Mouse (Mus musculus) hindbrain, embryonic 10.5 days (tissue): ENCODE data around the gene Fam162a. TPM values are rescaled to one million over a fixed set of nuclear protein-coding genes. Genes with fewer than 3 reads are reported as not detected.
"Not testable (repeated sequence)": the region's sequence is repeated elsewhere in the genome, so short reads cannot be mapped to it uniquely, and the experiment has no call there.

Experiments
- DNase-seq: peaks from one replicate; pipeline ENCODE4 v3.0.0-alpha.2; 2017; ENCODE audit warnings: low spot score
- H3K27ac ChIP-seq: fragments of 300-500 bp; sonication (generic); 2 replicates; pipeline ENCODE4 v1.5.1; 2016; ENCODE audit warnings: mild to moderate bottlenecking, moderate library complexity
- H3K27me3 ChIP-seq: fragments of 300-500 bp; sonication (generic); 2 replicates; pipeline ENCODE4 v1.6.1; 2016; ENCODE audit warnings: mild to moderate bottlenecking; ENCODE audit not compliant: poor library complexity, insufficient read depth, severe bottlenecking
- H3K36me3 ChIP-seq: fragments of 300-500 bp; sonication (generic); 2 replicates; pipeline ENCODE4 v1.6.1; 2016; ENCODE audit warnings: mild to moderate bottlenecking, moderate library complexity
- H3K4me1 ChIP-seq: fragments of 300-500 bp; sonication (generic); replicated peaks from 2 replicates; pipeline ENCODE4 v1.6.1; 2016; ENCODE audit warnings: mild to moderate bottlenecking
- H3K4me3 ChIP-seq: fragments of 300-500 bp; sonication (generic); 2 replicates; pipeline ENCODE4 v1.5.1; 2016; ENCODE audit warnings: mild to moderate bottlenecking, moderate library complexity
- H3K9me3 ChIP-seq: fragments of 300-500 bp; sonication (generic); 2 replicates; pipeline ENCODE4 v1.6.1; 2016; ENCODE audit warnings: mild to moderate bottlenecking, moderate library complexity
- WGBS: fragments of 180-500 bp; shearing (Covaris S2); methylation state at CpG from one replicate; pipeline ENCODE4 v1.1.7; 2016; 5-methylcytosine and 5-hydroxymethylcytosine counted together
- polyA plus RNA-seq: library from polyadenylated mRNA; unstranded; fragments of >200 nt; fragmentation: Nextera tagmentation; extraction: Ambion mirVana; gene quantifications from 2 replicates; pipeline ENCODE4 v1.2.1, GENCODE M21; 2016

Gene Fam162a
- polyA plus RNA-seq, 1 experiment from 2014 or later, result 250 TPM

DNA sequence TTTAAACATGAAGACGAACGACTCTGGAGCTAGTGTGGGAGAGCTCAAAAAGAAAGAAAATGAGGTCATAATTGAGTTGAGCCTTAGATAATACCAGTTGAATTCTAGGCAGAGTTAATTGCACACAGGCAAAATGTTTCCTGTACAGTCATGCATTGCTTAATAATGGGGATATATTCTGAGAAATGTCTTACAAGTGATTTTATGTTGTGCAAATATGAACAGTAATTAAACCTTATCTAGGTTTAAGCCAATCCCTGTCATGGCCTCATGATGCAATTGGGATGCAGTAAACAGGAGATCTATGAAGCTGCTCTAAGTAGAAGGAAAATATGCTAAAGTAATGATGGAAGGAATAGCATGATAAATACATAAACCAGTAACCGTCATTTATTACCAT, 3.4 kb upstream of the Fam162a start:
- no peak for DNase-seq
- H3K4me3 ChIP-seq, result no peak overlapping the region
- peaks cover 6% of the 10 kb centered on the region; the same call in 1 of the 2 replicates for H3K36me3 ChIP-seq
- no peak overlapping the region for H3K27ac ChIP-seq
- H3K9me3 ChIP-seq, result no peaks in the 10 kb centered on the region
- peaks cover 15% of the 10 kb centered on the region for H3K4me1 ChIP-seq
- no peaks in the 10 kb centered on the region for H3K27me3 ChIP-seq
- WGBS, result 92% methylated on average over 3 of the region's 3 CpGs

- Histone ChIP-seq H3K4me3 (peak overlapping the region; percentile 83), H3K27ac (peak overlapping the region; percentile 92), H3K36me3 (peaks cover 12% of the 10 kb centered on the region; the same call in 1 of the 2 replicates), H3K27me3 (no peaks in the 10 kb centered on the region), H3K4me1 (peaks cover 35% of the 10 kb centered on the region), H3K9me3 (no peaks in the 10 kb centered on the region)
- DNase-seq, result no peak
- WGBS, result 31% methylated on average over 8 of the region's 8 CpGs
Observed at GRCm38 (mm10) chr16:36072410-36073011, 1.1 kb upstream of the Fam162a start.

GRCm38 (mm10) chr16:36071071-36071449, 334 bp downstream of the Fam162a start:
- Histone ChIP-seq H3K4me1 (peaks cover 35% of the 10 kb centered on the region), H3K9me3 (no peaks in the 10 kb centered on the region), H3K27ac (peak overlapping the region; percentile 92), H3K27me3 (no peaks in the 10 kb centered on the region), H3K4me3 (peak overlapping the region; percentile 83), H3K36me3 (peaks cover 20% of the 10 kb centered on the region; the same call in 1 of the 2 replicates)
- 0% methylated on average over 16 of the region's 16 CpGs for WGBS
- no peak for DNase-seq

DNA sequence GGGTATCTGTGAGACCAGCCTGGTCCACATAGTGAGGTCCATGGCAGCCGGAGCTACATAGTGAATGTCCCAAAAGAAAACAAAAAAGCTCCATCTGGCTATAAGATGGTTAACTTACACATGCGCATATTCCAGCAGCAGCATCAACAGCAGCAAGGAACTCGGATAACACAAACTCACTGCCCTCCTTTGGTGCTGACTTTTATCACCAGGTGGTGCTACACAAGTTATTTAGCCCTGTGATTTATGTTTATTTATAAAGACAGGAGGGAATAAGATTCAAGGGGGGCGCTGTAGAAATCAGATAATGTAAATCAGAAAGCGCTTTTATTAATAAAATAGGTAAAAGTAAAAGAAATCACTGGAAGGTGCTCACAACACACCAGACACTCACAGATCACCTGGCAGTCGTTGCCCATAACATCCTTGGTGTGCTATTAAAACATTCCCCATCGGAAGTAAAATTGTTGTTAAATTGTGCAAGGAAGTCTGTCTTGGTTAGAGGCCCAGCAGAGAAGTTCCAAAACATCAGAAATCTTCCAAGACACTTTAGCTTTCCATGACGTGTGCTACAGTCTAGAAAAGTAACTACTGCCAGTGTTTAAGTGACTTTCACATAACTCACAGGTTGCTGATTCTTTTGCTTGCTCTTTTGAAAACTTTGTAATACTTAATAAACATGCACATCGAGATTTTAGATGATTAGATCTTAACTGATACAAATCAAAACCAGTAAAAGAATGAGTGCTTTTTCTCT, 1.4 kb downstream of the Fam162a start:
- no peak for DNase-seq
- Histone ChIP-seq H3K4me1 (peaks cover 35% of the 10 kb centered on the region), H3K27me3 (no peaks in the 10 kb centered on the region), H3K9me3 (no peaks in the 10 kb centered on the region), H3K36me3 (peaks cover 15% of the 10 kb centered on the region; the same call in 1 of the 2 replicates), H3K27ac (peak overlapping the region; percentile 92), H3K4me3 (peak overlapping the region; percentile 83)
- WGBS, result 44% methylated on average over 9 of the region's 9 CpGs

GRCm38 (mm10) chr16:36068356-36068755, 3.0 kb downstream of the Fam162a start:
- DNase-seq, result no peak
- no peak overlapping the region for H3K27ac ChIP-seq
- 86% methylated on average over 3 of the region's 3 CpGs for WGBS
- H3K27me3 ChIP-seq, result no peaks in the 10 kb centered on the region
- peaks cover 35% of the 10 kb centered on the region for H3K4me1 ChIP-seq
- H3K9me3 ChIP-seq, result no peaks in the 10 kb centered on the region
- H3K36me3 ChIP-seq, result peaks cover 15% of the 10 kb centered on the region; the same call in 1 of the 2 replicates
- no peak overlapping the region for H3K4me3 ChIP-seq

DNA sequence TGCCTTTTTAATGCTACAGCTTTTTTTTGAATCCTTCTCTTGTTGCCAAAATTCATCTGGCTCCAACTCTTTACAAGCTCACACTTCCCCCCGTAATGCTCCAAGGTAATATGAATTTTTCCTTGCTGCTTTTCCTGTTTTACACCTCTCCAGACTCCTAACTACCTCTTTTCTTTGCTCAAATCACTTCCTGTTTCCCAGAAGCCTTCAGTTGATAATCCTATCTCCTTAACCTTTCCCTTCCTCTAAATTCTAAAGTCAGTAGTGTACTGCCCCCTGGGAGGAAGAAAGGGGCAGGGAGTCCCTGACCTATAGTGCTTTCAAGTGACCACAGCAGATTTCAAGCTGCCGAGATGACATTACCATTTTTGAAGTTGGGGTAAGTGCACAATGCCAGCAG, 3.7 kb downstream of the Fam162a start:
- no peak overlapping the region for H3K4me3 ChIP-seq
- peaks cover 15% of the 10 kb centered on the region; the same call in 1 of the 2 replicates for H3K36me3 ChIP-seq
- no peak overlapping the region for H3K27ac ChIP-seq
- no peak for DNase-seq
- no peaks in the 10 kb centered on the region for H3K27me3 ChIP-seq
- no peaks in the 10 kb centered on the region for H3K9me3 ChIP-seq
- WGBS, result 68% methylated on average over 2 of the region's 2 CpGs
- peaks cover 32% of the 10 kb centered on the region for H3K4me1 ChIP-seq

- no peak overlapping the region for H3K27ac ChIP-seq
- 87% methylated on average over 5 of the region's 5 CpGs for WGBS
- H3K36me3 ChIP-seq, result peaks cover 24% of the 10 kb centered on the region; the same call in 1 of the 2 replicates
- H3K27me3 ChIP-seq, result no peaks in the 10 kb centered on the region
- H3K4me3 ChIP-seq, result no peak overlapping the region
- DNase-seq, result no peak
- peaks cover 22% of the 10 kb centered on the region for H3K4me1 ChIP-seq
- H3K9me3 ChIP-seq, result no peaks in the 10 kb centered on the region
Observed at GRCm38 (mm10) chr16:36064904-36065303, 6.5 kb downstream of the Fam162a start.

DNA sequence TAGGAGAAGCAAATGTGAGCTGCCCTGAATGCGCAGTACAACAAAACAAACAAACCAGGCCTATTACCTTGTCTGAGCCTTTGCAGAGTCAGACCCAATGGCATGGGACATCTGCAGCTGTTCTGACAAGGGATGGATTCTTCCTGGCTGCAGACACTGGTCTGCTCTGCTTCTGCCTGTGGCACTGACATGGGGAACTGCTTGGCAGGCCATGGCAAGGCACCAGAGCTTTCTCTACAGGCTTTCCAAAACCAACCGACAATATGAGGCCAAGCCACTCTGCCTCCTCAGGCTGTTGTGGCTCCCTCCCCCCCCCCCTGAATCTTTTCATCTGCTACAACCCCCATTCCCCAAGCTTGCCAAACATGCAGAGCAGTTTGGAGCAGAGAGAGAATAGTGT, 8.1 kb downstream of the Fam162a start:
- no peaks in the 10 kb centered on the region for H3K27me3 ChIP-seq
- no peaks in the 10 kb centered on the region for H3K9me3 ChIP-seq
- H3K36me3 ChIP-seq, result peaks cover 19% of the 10 kb centered on the region; the same call in 1 of the 2 replicates
- no peak for DNase-seq
- H3K4me3 ChIP-seq, result no peak overlapping the region
- 86% methylated on average over 2 of the region's 2 CpGs for WGBS
- H3K27ac ChIP-seq, result no peak overlapping the region
- H3K4me1 ChIP-seq, result peaks cover 7% of the 10 kb centered on the region

DNA sequence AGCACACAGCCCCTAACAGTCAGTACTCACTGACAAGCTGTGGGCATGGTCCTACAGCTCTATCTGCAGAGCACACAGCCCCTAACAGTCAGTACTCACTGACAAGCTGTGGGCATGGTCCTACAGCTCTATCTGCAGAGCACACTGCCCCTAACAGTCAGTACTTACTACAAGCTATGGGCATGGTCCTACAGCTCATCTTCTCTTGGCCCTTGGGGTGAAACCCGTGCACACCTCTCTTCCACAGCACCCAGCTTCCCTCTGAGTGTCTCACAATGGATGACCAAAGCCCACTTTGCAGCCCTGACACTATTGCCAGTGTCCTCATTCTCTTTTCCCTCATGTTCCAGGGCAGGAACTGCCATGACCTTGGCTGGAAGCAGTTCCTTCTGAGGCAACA, 8.9 kb downstream of the Fam162a start:
- H3K27ac ChIP-seq, H3K4me3 ChIP-seq, DNase-seq, H3K9me3 ChIP-seq, H3K27me3 ChIP-seq, H3K4me1 ChIP-seq: not testable (repeated sequence)
- 86% methylated on average over 1 of the region's 1 CpGs for WGBS
- peaks cover 18% of the 10 kb centered on the region; the same call in 1 of the 2 replicates for H3K36me3 ChIP-seq

GRCm38 (mm10) chr16:36057933-36058475, 13.4 kb downstream of the Fam162a start:
- peaks cover 45% of the 10 kb centered on the region for H3K36me3 ChIP-seq
- no peaks in the 10 kb centered on the region for H3K27me3 ChIP-seq
- H3K4me1 ChIP-seq, result peaks cover 3% of the 10 kb centered on the region; the same call in 1 of the 2 replicates
- no peak overlapping the region for H3K4me3 ChIP-seq
- H3K9me3 ChIP-seq, result no peaks in the 10 kb centered on the region
- no peak overlapping the region for H3K27ac ChIP-seq
- 87% methylated on average over 8 of the region's 8 CpGs for WGBS
- no peak for DNase-seq

- WGBS, result 91% methylated on average over 11 of the region's 11 CpGs
- H3K4me3 ChIP-seq, result no peak overlapping the region
- H3K27me3 ChIP-seq, result no peaks in the 10 kb centered on the region
- peaks cover 3% of the 10 kb centered on the region; the same call in 1 of the 2 replicates for H3K4me1 ChIP-seq
- H3K27ac ChIP-seq, result no peak overlapping the region
- peaks cover 57% of the 10 kb centered on the region for H3K36me3 ChIP-seq
- DNase-seq, result no peak
- no peaks in the 10 kb centered on the region for H3K9me3 ChIP-seq
Observed at GRCm38 (mm10) chr16:36056416-36056815, 15.0 kb downstream of the Fam162a start.

DNA sequence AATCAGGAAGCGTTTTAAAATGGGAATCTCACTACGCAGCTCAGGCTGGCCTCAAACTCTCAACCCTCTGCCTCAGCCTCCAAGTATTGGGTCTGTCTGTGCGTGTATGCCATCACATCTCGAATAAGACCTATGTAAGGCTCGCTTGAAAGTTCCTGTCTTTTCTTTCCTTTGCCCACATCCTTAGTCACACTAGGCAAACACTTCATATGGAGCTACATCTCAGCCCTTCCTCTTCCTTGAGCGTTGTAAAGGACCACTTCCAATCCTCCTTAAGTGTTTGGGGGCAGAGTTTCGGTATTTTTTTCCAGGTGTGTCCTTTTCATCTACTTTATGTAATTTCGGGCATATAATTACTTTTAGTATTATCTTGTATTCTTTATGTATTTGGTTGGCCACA, 16.5 kb downstream of the Fam162a start:
- Histone ChIP-seq H3K27ac (no peak overlapping the region), H3K4me1 (peaks cover 3% of the 10 kb centered on the region; the same call in 1 of the 2 replicates), H3K9me3 (no peaks in the 10 kb centered on the region), H3K27me3 (no peaks in the 10 kb centered on the region), H3K4me3 (no peak overlapping the region), H3K36me3 (peaks cover 65% of the 10 kb centered on the region)
- WGBS, result 94% methylated on average over 8 of the region's 8 CpGs
- no peak for DNase-seq
